Mouse (Mus musculus): ENCODE data around the gene Zfp507. TPM values are rescaled to one million over a fixed set of nuclear protein-coding genes. Genes with fewer than 3 reads are reported as not detected.

Gene Zfp507
- polyA plus RNA-seq, 2 experiments, result 2.0 to 3.9 TPM

- no peaks in the 10 kb centered on the region for H3K36me3 ChIP-seq (replicated peaks; ENCODE audit: control insufficient read depth, insufficient read depth, low read depth)
- H3K9ac ChIP-seq (replicated peaks), result no peak overlapping the region
- no peak overlapping the region for H3K4me2 ChIP-seq (ENCODE audit: low read depth)
- TF ChIP-seq CTCF (IDR thresholded peaks at IDR 0.05; ENCODE audit: low read depth) (no peak), EP300 (IDR thresholded peaks at IDR 0.05; ENCODE audit: low read depth) (no peak)
- no peaks in the 10 kb centered on the region for H3K9me3 ChIP-seq (ENCODE audit: control insufficient read depth, low read length)
- H3K4me1 ChIP-seq (replicated peaks; ENCODE audit: control insufficient read depth in 2 of 2, insufficient read depth in 2 of 2, low read length in 1 of 2), result no peaks in the 10 kb centered on the region
- DNase-seq (ENCODE audit: low read depth in 3 of 3, low spot score in 3 of 3) (no peak), ATAC-seq (ENCODE audit: insufficient read depth) (no peak)
- H3K4me3 ChIP-seq (ENCODE audit: insufficient read depth in 1 of 2, low read depth in 2 of 2, low read length in 2 of 2), result no peak overlapping the region
- H3K27ac ChIP-seq, result no peak overlapping the region
- 53% methylated on average over 4 of the region's 4 CpGs for WGBS (ENCODE audit: insufficient replicate concordance)
- H3K27me3 ChIP-seq (ENCODE audit: control insufficient read depth, insufficient read depth, low read length), result no peaks in the 10 kb centered on the region
Observed at GRCm38 (mm10) chr7:35819486-35819885, 16.7 kb upstream of the Zfp507 start.

- no peaks in the 10 kb centered on the region for H3K27me3 ChIP-seq (ENCODE audit: control insufficient read depth, insufficient read depth, low read length)
- H3K4me1 ChIP-seq (replicated peaks; ENCODE audit: control insufficient read depth in 2 of 2, insufficient read depth in 2 of 2, low read length in 1 of 2), result no peaks in the 10 kb centered on the region
- TF ChIP-seq CTCF (IDR thresholded peaks at IDR 0.05; ENCODE audit: low read depth) (no peak), EP300 (IDR thresholded peaks at IDR 0.05; ENCODE audit: low read depth) (no peak)
- WGBS (ENCODE audit: insufficient replicate concordance), result 64% methylated on average over 12 of the region's 12 CpGs
- no peaks in the 10 kb centered on the region for H3K9me3 ChIP-seq (ENCODE audit: control insufficient read depth, low read length)
- H3K4me3 ChIP-seq (ENCODE audit: insufficient read depth in 1 of 2, low read depth in 2 of 2, low read length in 2 of 2), result no peak overlapping the region
- no peak overlapping the region for H3K9ac ChIP-seq (replicated peaks)
- H3K4me2 ChIP-seq (ENCODE audit: low read depth), result no peak overlapping the region
- no peaks in the 10 kb centered on the region for H3K36me3 ChIP-seq (replicated peaks; ENCODE audit: control insufficient read depth, insufficient read depth, low read depth)
- no peak overlapping the region for H3K27ac ChIP-seq
- no peak for DNase-seq (ENCODE audit: low read depth in 3 of 3, low spot score in 3 of 3)
- ATAC-seq (ENCODE audit: insufficient read depth), result no peak
Observed at GRCm38 (mm10) chr7:35814759-35815551, 12.2 kb upstream of the Zfp507 start.

GRCm38 (mm10) chr7:35813306-35813705 is 10.5 kb upstream of the Zfp507 start:
- no peak overlapping the region for H3K4me2 ChIP-seq (ENCODE audit: low read depth)
- TF ChIP-seq EP300 (IDR thresholded peaks at IDR 0.05; ENCODE audit: low read depth), result no peak
- TF ChIP-seq CTCF (IDR thresholded peaks at IDR 0.05; ENCODE audit: low read depth), result no peak
- H3K27me3 ChIP-seq (ENCODE audit: control insufficient read depth, insufficient read depth, low read length), result no peaks in the 10 kb centered on the region
- H3K4me1 ChIP-seq (replicated peaks; ENCODE audit: control insufficient read depth in 2 of 2, insufficient read depth in 2 of 2, low read length in 1 of 2), result no peaks in the 10 kb centered on the region
- H3K36me3 ChIP-seq (replicated peaks; ENCODE audit: control insufficient read depth, insufficient read depth, low read depth), result no peaks in the 10 kb centered on the region
- ATAC-seq (ENCODE audit: insufficient read depth), result no peak
- no peak for DNase-seq (ENCODE audit: low read depth in 3 of 3, low spot score in 3 of 3)
- H3K9me3 ChIP-seq (ENCODE audit: control insufficient read depth, low read length), result no peaks in the 10 kb centered on the region
- 66% methylated on average over 11 of the region's 11 CpGs for WGBS (ENCODE audit: insufficient replicate concordance)
- no peak overlapping the region for H3K9ac ChIP-seq (replicated peaks)
- no peak overlapping the region for H3K27ac ChIP-seq
- H3K4me3 ChIP-seq (ENCODE audit: insufficient read depth in 1 of 2, low read depth in 2 of 2, low read length in 2 of 2), result no peak overlapping the region

GRCm38 (mm10) chr7:35810736-35811135 is 7.9 kb upstream of the Zfp507 start:
- no peaks in the 10 kb centered on the region for H3K9me3 ChIP-seq (ENCODE audit: control insufficient read depth, low read length)
- no peaks in the 10 kb centered on the region for H3K36me3 ChIP-seq (replicated peaks; ENCODE audit: control insufficient read depth, insufficient read depth, low read depth)
- H3K27me3 ChIP-seq (ENCODE audit: control insufficient read depth, insufficient read depth, low read length), result no peaks in the 10 kb centered on the region
- H3K4me1 ChIP-seq (replicated peaks; ENCODE audit: control insufficient read depth in 2 of 2, insufficient read depth in 2 of 2, low read length in 1 of 2), result no peaks in the 10 kb centered on the region
- no peak overlapping the region for H3K4me3 ChIP-seq (ENCODE audit: insufficient read depth in 1 of 2, low read depth in 2 of 2, low read length in 2 of 2)
- 31% methylated on average over 8 of the region's 8 CpGs for WGBS (ENCODE audit: insufficient replicate concordance)
- no peak overlapping the region for H3K27ac ChIP-seq
- ATAC-seq (ENCODE audit: insufficient read depth) (no peak), DNase-seq (ENCODE audit: low read depth in 3 of 3, low spot score in 3 of 3) (no peak)
- no peak overlapping the region for H3K9ac ChIP-seq (replicated peaks)
- TF ChIP-seq EP300 (IDR thresholded peaks at IDR 0.05; ENCODE audit: low read depth) (no peak), CTCF (IDR thresholded peaks at IDR 0.05; ENCODE audit: low read depth) (peak; percentile 56)
- no peak overlapping the region for H3K4me2 ChIP-seq (ENCODE audit: low read depth)

- 60% methylated on average over 10 of the region's 10 CpGs for WGBS (ENCODE audit: insufficient replicate concordance)
Observed at GRCm38 (mm10) chr7:35804206-35804605, 1.4 kb upstream of the Zfp507 start.

More at GRCm38 (mm10) chr7:35804206-35804605, 1.4 kb upstream of the Zfp507 start:
- no peak overlapping the region for H3K4me2 ChIP-seq (ENCODE audit: low read depth)
- DNase-seq (ENCODE audit: low read depth in 3 of 3, low spot score in 3 of 3) (no peak), ATAC-seq (ENCODE audit: insufficient read depth) (no peak)
- TF ChIP-seq EP300 (IDR thresholded peaks at IDR 0.05; ENCODE audit: low read depth), result no peak
- TF ChIP-seq CTCF (IDR thresholded peaks at IDR 0.05; ENCODE audit: low read depth), result no peak
- H3K27ac ChIP-seq, result no peak overlapping the region
- no peaks in the 10 kb centered on the region; the same call in 1 of the 2 replicates for H3K27me3 ChIP-seq (ENCODE audit: control insufficient read depth, insufficient read depth, low read length)
- H3K4me3 ChIP-seq (ENCODE audit: insufficient read depth in 1 of 2, low read depth in 2 of 2, low read length in 2 of 2), result no peak overlapping the region
- H3K9me3 ChIP-seq (ENCODE audit: control insufficient read depth, low read length), result no peaks in the 10 kb centered on the region
- H3K36me3 ChIP-seq (replicated peaks; ENCODE audit: control insufficient read depth, insufficient read depth, low read depth), result peaks cover 14% of the 10 kb centered on the region
- H3K4me1 ChIP-seq (replicated peaks; ENCODE audit: control insufficient read depth in 2 of 2, insufficient read depth in 2 of 2, low read length in 1 of 2), result peaks cover 0 to 6% of the 10 kb centered on the region in 2 experiments; a peak in 2 of 4 replicates
- no peak overlapping the region for H3K9ac ChIP-seq (replicated peaks)

Measured in liver, embryonic 14.5 days (tissue).